Mouse (Mus musculus): Measurements from ENCODE around the gene Nmnat3.

Nmnat3 gene

GRCm38 (mm10) chr9:98311316-98311965 lies 24.2 kb downstream of the Nmnat3 start:
- no peak for DNase-seq (ENCODE audit: low read depth, low spot score)

- DNase-seq (ENCODE audit: low read depth, low spot score) = no peak
Measured at GRCm38 (mm10) chr9:98312622-98313374, 25.6 kb downstream of the Nmnat3 start.

- no peak for DNase-seq (ENCODE audit: low read depth, low spot score)
Measured at GRCm38 (mm10) chr9:98313587-98313986, 26.4 kb downstream of the Nmnat3 start.

- DNase-seq (ENCODE audit: low read depth, low spot score) = no peak
Measured at GRCm38 (mm10) chr9:98314059-98314650, 26.9 kb downstream of the Nmnat3 start.

GRCm38 (mm10) chr9:98317897-98318296 lies 30.7 kb downstream of the Nmnat3 start:
- peak; percentile 74 for DNase-seq (ENCODE audit: low read depth, low spot score)

GRCm38 (mm10) chr9:98318875-98319274 lies 31.6 kb downstream of the Nmnat3 start:
- DNase-seq (ENCODE audit: low read depth, low spot score) = peak; percentile 37

GRCm38 (mm10) chr9:98320785-98321184 lies 33.5 kb downstream of the Nmnat3 start:
- no peak for DNase-seq (ENCODE audit: low read depth, low spot score)

GRCm38 (mm10) chr9:98326088-98326487 lies 38.9 kb downstream of the Nmnat3 start:
- DNase-seq (ENCODE audit: low read depth, low spot score) = no peak

- DNase-seq (ENCODE audit: low read depth, low spot score) = no peak
Measured at GRCm38 (mm10) chr9:98328415-98329176, 41.4 kb downstream of the Nmnat3 start.

- DNase-seq (ENCODE audit: low read depth, low spot score) = peak; percentile 20
Measured at GRCm38 (mm10) chr9:98329274-98330105, 42.3 kb downstream of the Nmnat3 start.

- DNase-seq (ENCODE audit: low read depth, low spot score) = no peak
Measured at GRCm38 (mm10) chr9:98333219-98333754, 46.1 kb downstream of the Nmnat3 start.

- no peak for DNase-seq (ENCODE audit: low read depth, low spot score)
Measured at GRCm38 (mm10) chr9:98337881-98338769, 50.9 kb downstream of the Nmnat3 start.

GRCm38 (mm10) chr9:98339971-98340370 lies 52.7 kb downstream of the Nmnat3 start:
- no peak for DNase-seq (ENCODE audit: low read depth, low spot score)

- DNase-seq (ENCODE audit: low read depth, low spot score) = no peak
Measured at GRCm38 (mm10) chr9:98340427-98340826, 53.2 kb downstream of the Nmnat3 start.

GRCm38 (mm10) chr9:98345840-98346239 lies 58.6 kb downstream of the Nmnat3 start:
- DNase-seq (ENCODE audit: low read depth, low spot score) = no peak

GRCm38 (mm10) chr9:98346240-98346639 lies 59.0 kb downstream of the Nmnat3 start:
- DNase-seq (ENCODE audit: low read depth, low spot score) = no peak

GRCm38 (mm10) chr9:98347021-98347420 lies 59.8 kb downstream of the Nmnat3 start:
- no peak for DNase-seq (ENCODE audit: low read depth, low spot score)

GRCm38 (mm10) chr9:98350318-98351144 lies 63.3 kb downstream of the Nmnat3 start:
- DNase-seq (ENCODE audit: low read depth, low spot score) = peak; percentile 41

GRCm38 (mm10) chr9:98352332-98352731 lies 65.1 kb downstream of the Nmnat3 start:
- DNase-seq (ENCODE audit: low read depth, low spot score) = no peak
